Mouse (Mus musculus): ENCODE measurements around the gene Tet3.

DNA sequence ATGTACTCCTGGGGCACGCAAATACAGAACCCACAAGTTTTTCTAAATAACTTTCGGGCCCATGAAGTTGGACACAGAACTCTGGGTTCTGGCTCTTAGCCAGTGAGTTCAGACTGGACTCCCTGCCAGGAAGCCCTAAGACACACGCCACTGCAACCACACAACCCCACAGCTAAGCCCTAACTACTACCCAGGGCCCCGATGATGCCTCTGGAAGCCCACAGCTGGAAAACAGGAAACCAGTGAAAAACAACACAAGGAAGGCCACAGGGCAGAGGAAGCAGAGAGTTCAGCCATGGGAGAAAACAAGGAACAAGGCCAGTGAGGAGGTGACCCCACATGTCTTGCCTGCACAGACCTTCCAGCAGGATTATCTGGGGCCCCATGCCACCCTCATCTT is 25.3 kb downstream of the Tet3 start:
- TF ChIP-seq HCFC1 (IDR thresholded peaks at IDR 0.05; ENCODE audit: borderline replicate concordance, insufficient read depth, low read length) (no peak), MAFK (IDR thresholded peaks at IDR 0.05; ENCODE audit: insufficient read depth, low read depth, low read length) (no peak), CHD2 (IDR thresholded peaks at IDR 0.05; ENCODE audit: low read depth, low read length) (no peak)

All from ES-E14 (cell line).